Mouse (Mus musculus) limb, embryonic 14.5 days (tissue): ENCODE results near the gene Tlk2. TPM values are rescaled to one million over a fixed set of nuclear protein-coding genes. Genes with fewer than 3 reads are reported as not detected.

ENCODE experiments used
- ATAC-seq: fragments of 200-750 bp; cut with Nextera tagmentation; 2 replicates; pipeline ENCODE4 v1.8.0; 2017; ENCODE audit warnings: low read depth, moderate number of reproducible peaks, moderate TSS enrichment; ENCODE audit not compliant: low FRiP score
- DNase-seq: peaks from one replicate; pipeline ENCODE4 v3.0.0-alpha.2; 2015; ENCODE audit warnings: low spot score
- H3K27ac ChIP-seq: fragments of 300-500 bp; sonication (generic); replicated peaks from 2 replicates; pipeline ENCODE4 v1.5.1; 2014; ENCODE audit warnings: low read depth, mild to moderate bottlenecking, low read length, moderate library complexity, mixed read lengths
- H3K27me3 ChIP-seq: fragments of 300-500 bp; sonication (generic); 2 replicates; pipeline ENCODE4 v1.6.1; 2014; ENCODE audit warnings: low read length, mixed read lengths; ENCODE audit not compliant: control insufficient read depth, insufficient read depth
- H3K36me3 ChIP-seq: fragments of 300-500 bp; sonication (generic); 2 replicates; pipeline ENCODE4 v1.6.1; 2014; ENCODE audit warnings: mild to moderate bottlenecking, low read length, moderate library complexity, mixed read lengths; ENCODE audit not compliant: control insufficient read depth, insufficient read depth
- H3K4me1 ChIP-seq: fragments of 300-500 bp; sonication (generic); 2 replicates; pipeline ENCODE4 v1.6.1; 2014; ENCODE audit warnings: antibody characterized with exemption, low read length, mixed read lengths; ENCODE audit not compliant: control insufficient read depth, insufficient read depth
- H3K4me2 ChIP-seq: fragments of 300-500 bp; sonication (generic); replicated peaks from 2 replicates; pipeline ENCODE4 v1.6.1; 2014; ENCODE audit warnings: low read depth, mild to moderate bottlenecking, low read length, moderate library complexity; ENCODE audit not compliant: severe bottlenecking
- H3K4me3 ChIP-seq: fragments of 300-500 bp; sonication (generic); replicated peaks from 2 replicates; pipeline ENCODE4 v1.5.1; 2014; ENCODE audit warnings: low read length
- H3K9ac ChIP-seq: fragments of 300-500 bp; sonication (generic); 2 replicates; pipeline ENCODE4 v1.6.1; 2014; ENCODE audit warnings: mild to moderate bottlenecking, low read depth, low read length, moderate library complexity; ENCODE audit not compliant: severe bottlenecking
- H3K9me3 ChIP-seq: fragments of 300-500 bp; sonication (generic); 2 replicates; pipeline ENCODE4 v1.6.1; 2016; ENCODE audit warnings: low read length; ENCODE audit not compliant: control insufficient read depth
- POLR2A ChIP-seq: fragments of 200-500 bp; IDR thresholded peaks from 2 replicates; pipeline ENCODE4 v1.8.0; 2012; ENCODE audit warnings: inconsistent platforms, mild to moderate bottlenecking, moderate library complexity, borderline replicate concordance; ENCODE audit not compliant: insufficient read depth, insufficient read length; ENCODE audit errors: extremely low read depth
- WGBS: fragments of 180-500 bp; shearing (Covaris S2); extraction: QIAGEN DNeasy Blood & Tissue Kit; methylation state at CpG from one replicate; pipeline ENCODE4 v1.1.7; 2014; 5-methylcytosine and 5-hydroxymethylcytosine counted together
- polyA plus RNA-seq, 2 experiments: library from polyadenylated mRNA; depleted of rRNA in 1 of 2; stranded (reverse) in 1 of 2; unstranded in 1 of 2; fragments of >200 nt; fragmentation: Nextera tagmentation in 1 of 2; extraction: Ambion mirVana in 1 of 2; gene quantifications; 2 replicates each; pipeline versions ENCODE4 v1.2.1 to v1.2.3; 2012 to 2014

The Tlk2 gene
- polyA plus RNA-seq, 2 experiments = 27.8 to 49.9 TPM

DNA sequence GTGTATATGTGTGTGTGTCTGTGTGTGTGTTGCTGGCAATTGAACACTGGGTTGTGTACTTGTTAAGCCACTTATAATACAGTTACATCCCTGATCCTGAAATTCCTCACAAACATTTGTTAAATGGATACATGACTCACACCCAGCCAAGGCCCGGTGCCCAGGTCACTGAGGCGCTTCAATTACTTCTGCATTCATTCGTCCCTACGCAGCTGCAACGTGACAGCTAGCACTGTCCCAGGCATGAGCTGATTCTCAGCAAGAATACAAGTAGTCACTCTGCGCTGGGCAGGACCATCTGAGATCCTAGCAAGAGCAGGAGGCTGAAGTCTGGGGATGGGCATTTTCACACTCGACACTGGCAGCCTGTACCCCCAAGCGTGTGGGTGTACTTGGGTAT, 136.7 kb downstream of the Tlk2 start:
- no peak overlapping the region for H3K4me2 ChIP-seq
- TF ChIP-seq POLR2A = no peak
- no peaks in the 10 kb centered on the region for H3K27me3 ChIP-seq
- no peak overlapping the region for H3K27ac ChIP-seq
- no peak overlapping the region for H3K4me3 ChIP-seq
- peaks cover 43% of the 10 kb centered on the region for H3K4me1 ChIP-seq
- WGBS = 87% methylated on average over 8 of the region's 8 CpGs
- H3K36me3 ChIP-seq = peaks cover 15% of the 10 kb centered on the region
- ATAC-seq (no peak), DNase-seq (no peak)
- H3K9me3 ChIP-seq = no peaks in the 10 kb centered on the region
- H3K9ac ChIP-seq = no peak overlapping the region

- peaks cover 37% of the 10 kb centered on the region for H3K4me1 ChIP-seq
- H3K27me3 ChIP-seq = no peaks in the 10 kb centered on the region
- no peak overlapping the region for H3K4me2 ChIP-seq
- ATAC-seq (no peak), DNase-seq (no peak)
- H3K9me3 ChIP-seq = no peaks in the 10 kb centered on the region
- peaks cover 15% of the 10 kb centered on the region for H3K36me3 ChIP-seq
- no peak for TF ChIP-seq POLR2A
- WGBS = 95% methylated on average over 4 of the region's 4 CpGs
- H3K9ac ChIP-seq = no peak overlapping the region
- no peak overlapping the region for H3K27ac ChIP-seq
- H3K4me3 ChIP-seq = no peak overlapping the region
Measured at GRCm38 (mm10) chr11:105316121-105316520, 137.5 kb downstream of the Tlk2 start.

DNA sequence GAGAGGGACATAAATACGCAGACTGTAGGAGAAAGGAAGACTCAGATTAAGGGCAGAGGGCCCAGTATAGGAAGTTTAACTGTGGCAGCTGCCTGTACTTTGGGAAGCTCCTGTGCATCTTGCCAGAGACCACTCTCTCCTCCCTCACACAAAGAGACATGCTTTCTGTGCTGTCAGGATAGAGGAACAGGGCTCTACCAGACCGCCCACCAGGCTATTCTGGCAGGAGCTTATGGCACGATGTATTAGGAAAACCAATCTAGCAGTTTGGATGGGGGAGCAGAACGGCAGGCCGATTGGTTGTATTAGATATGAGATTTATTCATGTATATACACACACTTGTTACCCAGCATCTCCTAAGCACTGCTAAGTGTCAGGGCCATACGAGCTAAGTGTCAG, 139.2 kb downstream of the Tlk2 start:
- no peak overlapping the region for H3K27ac ChIP-seq
- 94% methylated on average over 6 of the region's 6 CpGs for WGBS

DNA sequence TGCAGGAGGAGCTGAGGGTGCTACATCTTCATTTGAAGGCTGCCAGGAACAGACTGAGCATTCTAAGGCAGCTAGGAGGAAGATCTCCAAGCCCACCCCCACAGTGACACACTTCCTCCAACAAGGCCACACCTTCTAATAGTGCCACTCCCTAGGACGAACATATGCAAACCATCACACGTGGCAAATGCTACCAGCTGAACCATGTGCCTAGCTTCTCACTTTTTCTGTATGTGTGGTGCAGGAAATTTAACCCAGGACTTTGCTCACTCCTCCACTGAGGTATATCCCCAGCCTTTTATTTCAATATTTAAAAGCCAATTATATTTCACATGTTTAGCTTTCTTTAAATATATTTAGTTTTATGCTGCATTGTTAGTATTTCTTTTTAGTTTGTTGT, 142.5 kb downstream of the Tlk2 start:
- Histone ChIP-seq H3K4me3 (no peak overlapping the region), H3K27ac (no peak overlapping the region), H3K4me2 (no peak overlapping the region), H3K36me3 (peaks cover 16% of the 10 kb centered on the region), H3K9me3 (no peaks in the 10 kb centered on the region), H3K9ac (no peak overlapping the region), H3K27me3 (no peaks in the 10 kb centered on the region), H3K4me1 (no peaks in the 10 kb centered on the region)
- ATAC-seq (no peak), DNase-seq (no peak)
- no peak for TF ChIP-seq POLR2A
- WGBS = 43% methylated on average over 2 of the region's 2 CpGs

More for the DNA sequence above, 139.2 kb downstream of the Tlk2 start:
- Histone ChIP-seq H3K36me3 (peaks cover 15% of the 10 kb centered on the region), H3K9me3 (no peaks in the 10 kb centered on the region), H3K9ac (no peak overlapping the region), H3K27me3 (no peaks in the 10 kb centered on the region), H3K4me2 (no peak overlapping the region), H3K4me1 (peaks cover 20% of the 10 kb centered on the region), H3K4me3 (no peak overlapping the region)
- no peak for TF ChIP-seq POLR2A
- DNase-seq = no peak
- no peak for ATAC-seq

GRCm38 (mm10) chr11:105323530-105323929, 144.9 kb downstream of the Tlk2 start:
- ATAC-seq (no peak), DNase-seq (no peak)
- no peak overlapping the region for H3K27ac ChIP-seq
- no peaks in the 10 kb centered on the region for H3K4me1 ChIP-seq
- no peaks in the 10 kb centered on the region for H3K9me3 ChIP-seq
- 93% methylated on average over 5 of the region's 5 CpGs for WGBS
- H3K9ac ChIP-seq = no peak overlapping the region
- H3K4me3 ChIP-seq = no peak overlapping the region
- no peak for TF ChIP-seq POLR2A
- no peak overlapping the region for H3K4me2 ChIP-seq
- peaks cover 38% of the 10 kb centered on the region for H3K36me3 ChIP-seq
- no peaks in the 10 kb centered on the region for H3K27me3 ChIP-seq

DNA sequence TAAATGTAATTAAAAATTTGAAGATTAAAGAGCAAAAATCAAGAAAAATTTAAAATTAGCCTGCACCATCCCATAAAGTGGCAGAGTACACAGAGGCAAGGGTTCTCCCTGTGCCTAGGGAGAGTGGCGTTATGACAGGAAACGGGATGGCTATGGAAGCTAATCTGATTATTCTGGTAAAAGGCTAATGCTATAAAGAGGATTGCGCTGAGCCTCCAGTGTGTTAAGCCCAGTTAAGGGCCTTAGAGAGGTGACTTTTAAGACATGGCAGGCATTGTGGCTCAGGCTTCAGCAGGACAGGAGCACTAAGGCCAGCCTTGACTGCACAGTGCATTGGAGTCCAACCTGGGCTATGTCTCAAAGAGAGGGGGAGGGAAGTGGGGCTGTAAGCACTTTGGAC, 148.5 kb downstream of the Tlk2 start:
- TF ChIP-seq POLR2A = no peak
- peaks cover 53% of the 10 kb centered on the region for H3K36me3 ChIP-seq
- WGBS = 83% methylated on average over 3 of the region's 3 CpGs

More for the DNA sequence above, 148.5 kb downstream of the Tlk2 start:
- H3K27ac ChIP-seq = no peak overlapping the region
- H3K27me3 ChIP-seq = no peaks in the 10 kb centered on the region
- no peak overlapping the region for H3K4me2 ChIP-seq
- DNase-seq (no peak), ATAC-seq (no peak)
- peaks cover 3% of the 10 kb centered on the region; the same call in 1 of the 2 replicates for H3K4me1 ChIP-seq
- no peak overlapping the region for H3K4me3 ChIP-seq
- no peak overlapping the region for H3K9ac ChIP-seq
- no peaks in the 10 kb centered on the region for H3K9me3 ChIP-seq
